Mouse (Mus musculus) MEL (cell line): Measurements from ENCODE around the gene Vamp2. TPM values are rescaled to one million over a fixed set of nuclear protein-coding genes. Genes with fewer than 3 reads are reported as not detected.

ENCODE experiments used
- DNase-seq: peaks from one replicate; pipeline ENCODE4 v3.0.0; 2011; ENCODE audit warnings: low read depth, low spot score
- H3K27ac ChIP-seq: 2 replicates; pipeline ENCODE4 v1.5.1; 2012; ENCODE audit warnings: low read depth, mild to moderate bottlenecking, control low read depth, low read length, moderate library complexity; ENCODE audit not compliant: control insufficient read depth
- H3K27me3 ChIP-seq, 2 experiments: fragments of 150-350 bp in 1 of 2; sonication (generic) in 1 of 2; 2 replicates each; pipeline ENCODE4 v1.6.1; 2012; ENCODE audit warnings: low read length in 2 of 2, mild to moderate bottlenecking in 2 of 2, improper control_type of control experiment in 1 of 2, moderate library complexity in 1 of 2; ENCODE audit not compliant: insufficient read depth in 2 of 2, control insufficient read depth in 1 of 2
- H3K36me3 ChIP-seq, 2 experiments: 2 replicates each; pipeline ENCODE4 v1.6.1; 2012 to 2014; ENCODE audit warnings: low read length in 2 of 2, improper control_type of control experiment in 1 of 2, inconsistent platforms in 1 of 2, mild to moderate bottlenecking in 1 of 2; ENCODE audit not compliant: insufficient read depth in 2 of 2, control insufficient read depth in 1 of 2
- H3K4me1 ChIP-seq, 2 experiments: fragments of 150-350 bp in 1 of 2; sonication (generic) in 1 of 2; 2 replicates each; pipeline ENCODE4 v1.6.1; 2012; ENCODE audit warnings: low read length in 2 of 2, improper control_type of control experiment in 1 of 2, mild to moderate bottlenecking in 1 of 2; ENCODE audit not compliant: insufficient read depth in 2 of 2, control insufficient read depth in 1 of 2
- H3K4me3 ChIP-seq, 2 experiments: fragments of 150-350 bp in 1 of 2; sonication (generic) in 1 of 2; 2 replicates each; pipeline ENCODE4 v1.5.1; 2012; ENCODE audit warnings: low read depth in 2 of 2, low read length in 2 of 2, mild to moderate bottlenecking in 2 of 2, moderate library complexity in 2 of 2, control low read depth in 1 of 2, improper control_type of control experiment in 1 of 2; ENCODE audit not compliant: control insufficient read depth in 1 of 2, insufficient read depth in 1 of 2
- H3K79me2 ChIP-seq: 2 replicates; pipeline ENCODE4 v1.6.1; 2012; ENCODE audit warnings: mild to moderate bottlenecking, low read length, moderate library complexity; ENCODE audit not compliant: control insufficient read depth, poor library complexity, insufficient read depth
- H3K9ac ChIP-seq: 2 replicates; pipeline ENCODE4 v1.6.1; 2012; ENCODE audit warnings: low read depth, mild to moderate bottlenecking, control low read depth, low read length, moderate library complexity; ENCODE audit not compliant: control insufficient read depth, poor library complexity, severe bottlenecking
- H3K9me3 ChIP-seq: fragments of 150-350 bp; sonication (generic); replicated peaks from 2 replicates; pipeline ENCODE4 v1.6.1; 2012; ENCODE audit warnings: mild to moderate bottlenecking, low read length, improper control_type of control experiment, moderate library complexity; ENCODE audit not compliant: insufficient read depth
- BHLHE40 ChIP-seq: IDR thresholded peaks from 2 replicates; pipeline ENCODE4 v1.6.1; 2012; ENCODE audit warnings: low read depth, mild to moderate bottlenecking, inconsistent platforms, low read length, improper control_type of control experiment, borderline replicate concordance
- CHD1 ChIP-seq: IDR thresholded peaks from 2 replicates; pipeline ENCODE4 v1.6.1; 2012; ENCODE audit warnings: low read depth, mild to moderate bottlenecking, inconsistent platforms, low read length, improper control_type of control experiment
- EP300 ChIP-seq, 2 experiments: IDR thresholded peaks; 2 replicates each; pipeline ENCODE4 v1.6.1; 2011; ENCODE audit warnings: improper control_type of control experiment in 2 of 2, low read length in 2 of 2, low read depth in 1 of 2, mild to moderate bottlenecking in 1 of 2
- GATA1 ChIP-seq: IDR thresholded peaks from 2 replicates; pipeline ENCODE4 v1.6.1; 2011; ENCODE audit warnings: low read depth, low read length, improper control_type of control experiment
- HCFC1 ChIP-seq: IDR thresholded peaks from 2 replicates; pipeline ENCODE4 v1.6.1; 2012; ENCODE audit warnings: low read depth, mild to moderate bottlenecking, inconsistent platforms, low read length, improper control_type of control experiment, moderate library complexity
- MEF2A ChIP-seq: IDR thresholded peaks from 2 replicates; pipeline ENCODE4 v1.6.1; 2014; ENCODE audit warnings: low read depth, mild to moderate bottlenecking, inconsistent platforms, low read length, improper control_type of control experiment; ENCODE audit not compliant: poor library complexity, insufficient replicate concordance, severe bottlenecking; ENCODE audit errors: extremely low read depth
- MYC ChIP-seq: IDR thresholded peaks from 2 replicates; pipeline ENCODE4 v1.6.1; 2011; ENCODE audit warnings: low read depth, mild to moderate bottlenecking, low read length, improper control_type of control experiment, moderate library complexity
- POLR2AphosphoS2 ChIP-seq: IDR thresholded peaks from 2 replicates; pipeline ENCODE4 v1.6.1; 2011; ENCODE audit warnings: low read length, improper control_type of control experiment
- SMC3 ChIP-seq: IDR thresholded peaks from 2 replicates; pipeline ENCODE4 v1.6.1; 2011; ENCODE audit warnings: low read depth, low read length, improper control_type of control experiment
- TBP ChIP-seq: IDR thresholded peaks from 2 replicates; pipeline ENCODE4 v1.8.0; 2011; ENCODE audit warnings: low read depth, low read length, improper control_type of control experiment
- UBTF ChIP-seq: IDR thresholded peaks from 2 replicates; pipeline ENCODE4 v1.6.1; 2012; ENCODE audit warnings: low read depth, mild to moderate bottlenecking, inconsistent platforms, low read length, improper control_type of control experiment, moderate library complexity, borderline replicate concordance; ENCODE audit not compliant: insufficient read depth
- ZKSCAN1 ChIP-seq: IDR thresholded peaks from 2 replicates; pipeline ENCODE4 v1.6.1; 2012; ENCODE audit warnings: low read depth, mild to moderate bottlenecking, inconsistent platforms, low read length, improper control_type of control experiment, moderate library complexity
- polyA plus RNA-seq, 2 experiments: library from polyadenylated mRNA; stranded (reverse) in 1 of 2; unstranded in 1 of 2; fragments of >175 nt in 1 of 2; fragments of >200 nt in 1 of 2; gene quantifications; 2 replicates each; pipeline versions ENCODE4 v1.2.1 to v1.2.4; 2012; ENCODE audit warnings: low replicate concordance in 2 of 2, low read depth in 1 of 2; ENCODE audit not compliant: insufficient read length in 2 of 2, insufficient read depth in 1 of 2, missing spikeins in 1 of 2
- total RNA-seq: library from RNA; depleted of rRNA; stranded (reverse); fragments of 300-350 nt; gene quantifications from 2 replicates; pipeline ENCODE4 v1.2.3, GENCODE M21; 2012

Vamp2 gene
- total and polyA plus RNA-seq, 3 experiments, result 3.3 to 28.9 TPM; not detected in 1

- TF ChIP-seq MYC (peak; percentile 50; the same call in 1 of the 2 replicates), HCFC1 (peak; percentile 84), MEF2A (no peak)
These were observed 15.0 kb upstream of the Vamp2 start (continued) for GRCm38 (mm10) chr11:69073065-69073888.

DNA sequence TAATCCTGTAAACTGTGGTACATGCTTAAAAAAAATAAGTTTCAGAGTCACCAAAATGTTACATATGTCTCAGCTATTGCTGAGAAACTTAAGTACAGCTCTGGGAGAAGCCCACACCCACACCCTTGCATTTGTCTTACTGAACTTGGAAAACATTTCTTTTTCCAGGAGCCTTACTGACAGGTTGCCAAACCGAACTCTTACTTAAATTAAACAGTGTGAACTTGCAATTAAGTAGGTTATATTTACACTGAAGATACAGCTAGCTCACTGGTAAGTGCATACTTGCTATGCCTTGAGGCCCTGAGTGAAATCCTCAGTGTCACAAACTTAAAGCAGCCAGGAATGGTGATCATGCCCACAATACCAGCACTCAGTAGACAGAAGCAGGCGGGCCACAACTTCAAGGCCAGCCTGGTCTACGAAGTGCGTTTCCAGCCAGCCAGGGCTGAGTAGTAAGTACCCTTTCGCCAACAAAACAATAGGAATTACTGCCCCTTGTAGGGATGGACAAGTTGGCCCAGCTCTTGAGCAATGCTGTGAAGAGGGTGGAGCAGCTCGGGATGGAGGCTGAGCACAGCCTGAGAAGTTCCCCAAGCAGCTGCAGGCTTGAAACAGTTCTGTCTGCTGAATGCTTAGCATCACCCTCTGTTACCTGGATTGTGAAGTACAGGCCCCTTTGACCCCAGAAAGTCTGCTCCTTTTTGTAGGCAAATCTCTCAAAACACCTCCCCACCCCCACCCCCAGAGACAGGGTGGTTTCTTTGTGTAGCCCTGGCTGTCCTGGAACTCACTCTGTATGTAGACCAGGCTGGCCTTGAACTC is 14.1 kb upstream of the Vamp2 start:
- H3K27ac ChIP-seq, result peak overlapping the region; percentile 1; the same call in 1 of the 2 replicates
- no peaks in the 10 kb centered on the region for H3K9me3 ChIP-seq
- no peaks in the 10 kb centered on the region for H3K27me3 ChIP-seq
- no peak for TF ChIP-seq ZKSCAN1
- TF ChIP-seq CHD1, result no peak
- TF ChIP-seq SMC3, result 0 out of 2 replicates have a peak, but pooled peaks have one; percentile 3
- DNase-seq, result peak; percentile 38
- peaks cover 5% of the 10 kb centered on the region; the same call in 1 of the 2 replicates for H3K79me2 ChIP-seq
- H3K4me3 ChIP-seq, result no peak overlapping the region
- peaks cover 0 to 3% of the 10 kb centered on the region in 2 experiments; a peak in 1 of 4 replicates for H3K36me3 ChIP-seq
- H3K4me1 ChIP-seq, result peaks cover 0 to 13% of the 10 kb centered on the region in 2 experiments; a peak in 3 of 4 replicates
- H3K9ac ChIP-seq, result no peak overlapping the region; the same call in 1 of the 2 replicates

- peaks cover 0 to 14% of the 10 kb centered on the region in 2 experiments; a peak in 3 of 4 replicates for H3K4me1 ChIP-seq
- no peaks in the 10 kb centered on the region for H3K27me3 ChIP-seq
- TF ChIP-seq TBP (peak; percentile 69; the same call in 1 of the 2 replicates), UBTF (no peak), GATA1 (no peak), POLR2AphosphoS2 (no peak), EP300 (IDR thresholded peaks at IDR 0.05; ENCODE audit: low read depth in 1 of 2, low read length in 2 of 2) (no peak), BHLHE40 (no peak)
- no peaks in the 10 kb centered on the region for H3K9me3 ChIP-seq
- no peak overlapping the region for H3K27ac ChIP-seq
- peaks cover 5% of the 10 kb centered on the region; the same call in 1 of the 2 replicates for H3K79me2 ChIP-seq
- DNase-seq, result no peak
- peaks cover 0 to 3% of the 10 kb centered on the region in 2 experiments; a peak in 1 of 4 replicates for H3K36me3 ChIP-seq
- H3K9ac ChIP-seq, result no peak overlapping the region
- no peak overlapping the region for H3K4me3 ChIP-seq
These were observed 13.6 kb upstream of the Vamp2 start for GRCm38 (mm10) chr11:69074776-69075069.
